27 mouse cellular contexts compared by ENCODE assay signal in genomic region chr6:55448199-55448598, GRCm38 (mm10). TPM values are rescaled to one million over a fixed set of nuclear protein-coding genes. Genes with fewer than 3 reads are reported as not detected.
A peak's percentile ranks its signal among the peaks of the same experiment; 100 is the strongest.
DNase-seq lines count a peak whose midpoint lies in the region; ATAC-seq lines count a peak whose summit lies in the region.
"Had no signal": no experiment of that assay in that cellular context is flagged by ENCODE, and none has a peak within 500 bp of the region (broad histone marks: within the 10 kb centered on the region; RNA-seq: fewer than 3 reads in every experiment).

No protein-coding gene starts in this region.

- no peak overlapping the region for H3K4me3 ChIP-seq in forebrain, embryonic 14.5 days (ENCODE audit: low read depth, low read length)
- no peak overlapping the region for H3K4me3 ChIP-seq in forebrain, embryonic 10.5 days
- H3K4me3 ChIP-seq in neural tube, embryonic 11.5 days (ENCODE audit: low read depth, low read length) = no peak overlapping the region
- H3K4me3 ChIP-seq: embryonic facial prominence, embryonic 13.5 days; embryonic facial prominence, embryonic 15.5 days; erythroblast, embryonic 14.5 days; forebrain, embryonic 12.5 days; forebrain, embryonic 15.5 days had no signal

- H3K27me3 ChIP-seq in forebrain, embryonic 14.5 days (replicated peaks; ENCODE audit: control insufficient read depth, insufficient read depth, low read length) = no peaks in the 10 kb centered on the region
- H3K27me3 ChIP-seq in forebrain, embryonic 10.5 days (ENCODE audit: poor library complexity, severe bottlenecking) = peaks cover 90% of the 10 kb centered on the region
- peaks cover 9% of the 10 kb centered on the region; the same call in 1 of the 2 replicates for H3K27me3 ChIP-seq in neural tube, embryonic 11.5 days (ENCODE audit: control insufficient read depth, insufficient read depth, low read length)
- H3K27me3 ChIP-seq: forebrain, embryonic 15.5 days had no signal

- no peaks in the 10 kb centered on the region for H3K36me3 ChIP-seq in forebrain, embryonic 14.5 days (ENCODE audit: control insufficient read depth, insufficient read depth, low read length)
- no peaks in the 10 kb centered on the region for H3K36me3 ChIP-seq in forebrain, embryonic 10.5 days (replicated peaks)
- no peaks in the 10 kb centered on the region for H3K36me3 ChIP-seq in neural tube, embryonic 11.5 days (ENCODE audit: control insufficient read depth, insufficient read depth, low read length)
- H3K36me3 ChIP-seq: embryonic facial prominence, embryonic 13.5 days; embryonic facial prominence, embryonic 15.5 days; forebrain, embryonic 12.5 days; forebrain, embryonic 15.5 days; G1E had no signal

- H3K4me2 ChIP-seq in forebrain, embryonic 14.5 days (ENCODE audit: low read length) = no peak overlapping the region
- no peak overlapping the region for H3K4me2 ChIP-seq in neural tube, embryonic 11.5 days (ENCODE audit: low read depth)
- H3K4me2 ChIP-seq: embryonic facial prominence, embryonic 13.5 days; embryonic facial prominence, embryonic 15.5 days; forebrain, embryonic 12.5 days; forebrain, embryonic 15.5 days had no signal

- DNase-seq in forebrain, embryonic 14.5 days (ENCODE audit: low spot score) = no peak
- no peak for DNase-seq in forebrain, embryonic 10.5 days (ENCODE audit: extremely low spot score, low spot score)
- peak; percentile 64 for DNase-seq in heart, adult 11 months
- no peak for DNase-seq in heart, postnatal 14 days
- DNase-seq in neural tube, embryonic 11.5 days (ENCODE audit: low spot score) = peak; percentile 2
- no peak for DNase-seq in neural tube, embryonic 10.5 days (ENCODE audit: extremely low spot score, low spot score)
- DNase-seq in MN1 (ENCODE audit: low spot score) = peak; percentile 76
- DNase-seq: adrenal gland, adult 2 months; adrenal gland, postnatal 10 days; adrenal gland, postnatal 25 days; B cell, adult 2 months; cerebellum, adult 11 months; cerebellum, adult 18-20 months; cerebellum, adult 8-10 months; cerebellum, adult 9-11 months; cerebellum, postnatal 36 days; embryo, embryonic 11 days; forebrain, postnatal 0 days had no signal

- 0 out of 2 replicates have a peak overlapping the region, but pooled peaks have one; percentile 21 for H3K27ac ChIP-seq in forebrain, embryonic 14.5 days (ENCODE audit: low read depth, low read length)
- no peak overlapping the region for H3K27ac ChIP-seq in forebrain, embryonic 10.5 days
- no peak overlapping the region for H3K27ac ChIP-seq in neural tube, embryonic 11.5 days (ENCODE audit: low read depth, low read length)
- H3K27ac ChIP-seq: embryonic facial prominence, embryonic 13.5 days; embryonic facial prominence, embryonic 15.5 days; forebrain, embryonic 12.5 days; forebrain, embryonic 15.5 days had no signal

- intact Hi-C loops in heart, postnatal 14 days (cut with DNase I) = no loop called here

- no peak overlapping the region for H3K9ac ChIP-seq in forebrain, embryonic 14.5 days (ENCODE audit: low read length)
- H3K9ac ChIP-seq in neural tube, embryonic 11.5 days (ENCODE audit: low read length) = no peak overlapping the region
- H3K9ac ChIP-seq: embryonic facial prominence, embryonic 13.5 days; embryonic facial prominence, embryonic 15.5 days; forebrain, embryonic 12.5 days; forebrain, embryonic 15.5 days; forebrain, postnatal 0 days had no signal

- no peaks in the 10 kb centered on the region for H3K9me3 ChIP-seq in forebrain, embryonic 14.5 days (replicated peaks; ENCODE audit: control insufficient read depth, low read length)
- no peaks in the 10 kb centered on the region for H3K9me3 ChIP-seq in forebrain, embryonic 10.5 days
- H3K9me3 ChIP-seq in neural tube, embryonic 11.5 days (ENCODE audit: control insufficient read depth, low read length) = no peaks in the 10 kb centered on the region
- H3K9me3 ChIP-seq: embryonic facial prominence, embryonic 13.5 days; embryonic facial prominence, embryonic 15.5 days; forebrain, embryonic 12.5 days; forebrain, embryonic 15.5 days; G1E had no signal

- WGBS in forebrain, embryonic 14.5 days = 76% methylated on average over 9 of the region's 9 CpGs
- WGBS in forebrain, embryonic 10.5 days = 79% methylated on average over 9 of the region's 9 CpGs
- 81% methylated on average over 9 of the region's 9 CpGs for WGBS in neural tube, embryonic 11.5 days

- peaks cover 35% of the 10 kb centered on the region for H3K4me1 ChIP-seq in forebrain, embryonic 14.5 days (ENCODE audit: control insufficient read depth, insufficient read depth, low read length)
- H3K4me1 ChIP-seq in forebrain, embryonic 10.5 days = peaks cover 59% of the 10 kb centered on the region
- H3K4me1 ChIP-seq in neural tube, embryonic 11.5 days (ENCODE audit: control insufficient read depth, insufficient read depth, low read length) = peaks cover 15% of the 10 kb centered on the region

- no peak for ATAC-seq in forebrain, embryonic 14.5 days
- no peak for ATAC-seq in neural tube, embryonic 11.5 days (ENCODE audit: insufficient read depth, low FRiP score, low TSS enrichment)
- ATAC-seq: CD4-positive, CD25-positive, alpha-beta regulatory T cell, adult 4 months; forebrain, embryonic 15.5 days; forebrain, postnatal 0 days had no signal

RNA-seq across cellular contexts. Expression of gene Adcyap1r1, which starts 3.6 kb away (rescaled TPM):
- 25.8 and 30.7 TPM in 2 replicates for polyA plus RNA-seq in forebrain, embryonic 14.5 days (2014; fragmentation: Nextera tagmentation; extraction: Ambion mirVana)
- 3.4 and 3.9 TPM in 2 replicates for polyA plus RNA-seq in forebrain, embryonic 10.5 days (2016; fragmentation: Nextera tagmentation; extraction: Ambion mirVana)
- 1 to 10 TPM; 5.5 to 6.2 TPM for total RNA-seq in heart, postnatal 14 days (2021)
- polyA plus RNA-seq in neural tube, embryonic 11.5 days (2014; fragmentation: Nextera tagmentation; extraction: Ambion mirVana) = 18.1 and 18.3 TPM in 2 replicates
- total RNA-seq: CH12.LX; common myeloid progenitor, adult 5-6 weeks had no signal
- polyA plus RNA-seq: CD4-positive, CD25-positive, alpha-beta regulatory T cell, adult 4 months; erythroblast, embryonic 14.5 days; G1E had no signal

Comparison
In these comparisons a context has a peak if more than half of its experiments do, and no peak if none do; other contexts are left out.
1. DNase-seq: peak in heart, adult 11 months (single experiment), neural tube, embryonic 11.5 days (single experiment) and MN1 (single experiment); none in forebrain, embryonic 14.5 days (single experiment), forebrain, embryonic 10.5 days (single experiment), heart, postnatal 14 days (0 of 2) and neural tube, embryonic 10.5 days (single experiment).